In the genomic region with DNA sequence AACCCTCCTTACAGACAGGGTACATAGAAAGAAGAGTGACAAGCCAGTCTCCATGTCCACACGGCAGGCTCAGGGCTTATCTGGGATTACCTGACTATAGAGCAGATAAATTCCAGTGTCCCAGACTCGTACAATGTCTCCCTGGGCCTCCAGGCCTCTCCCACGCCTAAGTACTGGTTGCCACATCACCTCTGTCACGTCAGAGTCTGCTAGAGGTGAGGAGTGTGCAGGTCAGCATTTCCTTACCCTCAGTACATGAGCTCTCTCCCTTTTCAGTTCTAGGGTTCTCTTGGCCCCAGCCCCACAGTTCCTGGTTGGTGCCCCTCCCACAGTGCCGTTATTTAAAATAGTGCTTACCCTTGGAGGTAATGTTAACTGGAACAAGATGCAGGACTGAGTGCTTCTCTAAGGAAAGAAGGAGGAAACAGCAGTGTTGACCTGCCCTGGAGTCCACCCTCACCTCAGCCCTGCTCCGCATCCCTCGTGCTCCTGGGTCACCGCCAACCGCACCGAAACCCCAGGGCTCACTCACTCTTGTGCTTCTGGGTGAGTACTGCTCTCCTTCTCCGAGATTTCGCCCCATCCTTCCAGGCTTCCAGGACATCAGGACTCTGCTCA, we compare ENCODE assay signal across 12 mouse cellular contexts. TPM values are rescaled to one million over a fixed set of nuclear protein-coding genes. Genes with fewer than 3 reads are reported as not detected.
DNase-seq lines count a peak whose midpoint lies in the region; ATAC-seq and TF ChIP-seq lines count a peak whose summit lies in the region.
"Had no signal": no experiment of that assay in that cellular context is flagged by ENCODE, and none has a peak within 500 bp of the region (broad histone marks: within the 10 kb centered on the region; RNA-seq: fewer than 3 reads in every experiment).

No protein-coding gene starts in this region.

- no peaks in the 10 kb centered on the region for H3K9me3 ChIP-seq in forebrain, embryonic 12.5 days
- H3K9me3 ChIP-seq in forebrain, postnatal 0 days (ENCODE audit: low read length), result no peaks in the 10 kb centered on the region
- H3K9me3 ChIP-seq in liver, postnatal 0 days (ENCODE audit: low read length), result no peaks in the 10 kb centered on the region
- no peaks in the 10 kb centered on the region for H3K9me3 ChIP-seq in liver, embryonic 12.5 days (replicated peaks)
- H3K9me3 ChIP-seq in hindbrain, embryonic 16.5 days (ENCODE audit: control insufficient read depth, low read length), result no peaks in the 10 kb centered on the region
- H3K9me3 ChIP-seq in midbrain, postnatal 0 days (ENCODE audit: low read length), result no peaks in the 10 kb centered on the region

- 82% methylated on average over 12 of the region's 12 CpGs for WGBS in forebrain, embryonic 12.5 days
- 79% methylated on average over 12 of the region's 12 CpGs for WGBS in forebrain, postnatal 0 days
- 76% methylated on average over 12 of the region's 12 CpGs for WGBS in liver, postnatal 0 days (ENCODE audit: insufficient replicate concordance)
- WGBS in liver, embryonic 12.5 days (ENCODE audit: insufficient replicate concordance), result 68% methylated on average over 12 of the region's 12 CpGs
- 83% methylated on average over 12 of the region's 12 CpGs for WGBS in hindbrain, embryonic 16.5 days
- WGBS in midbrain, postnatal 0 days, result 82% methylated on average over 12 of the region's 12 CpGs

- peaks cover 17% of the 10 kb centered on the region; the same call in 1 of the 2 replicates for H3K27me3 ChIP-seq in forebrain, embryonic 12.5 days
- no peaks in the 10 kb centered on the region for H3K27me3 ChIP-seq in forebrain, postnatal 0 days (ENCODE audit: insufficient read depth, low read length)
- H3K27me3 ChIP-seq in liver, postnatal 0 days (ENCODE audit: insufficient read depth, low read length), result no peaks in the 10 kb centered on the region
- H3K27me3 ChIP-seq in liver, embryonic 12.5 days (replicated peaks), result peaks cover 3% of the 10 kb centered on the region; the same call in 1 of the 2 replicates
- no peaks in the 10 kb centered on the region for H3K27me3 ChIP-seq in hindbrain, embryonic 16.5 days (replicated peaks; ENCODE audit: control insufficient read depth, insufficient read depth, low read length)
- H3K27me3 ChIP-seq in midbrain, postnatal 0 days (ENCODE audit: insufficient read depth, low read length), result no peaks in the 10 kb centered on the region

- no peak for ATAC-seq in forebrain, embryonic 12.5 days (ENCODE audit: low FRiP score)
- no peak for ATAC-seq in forebrain, postnatal 0 days
- ATAC-seq in liver, postnatal 0 days, result no peak
- no peak for ATAC-seq in liver, embryonic 12.5 days
- no peak for ATAC-seq in hindbrain, embryonic 16.5 days
- ATAC-seq in midbrain, postnatal 0 days (ENCODE audit: low FRiP score), result no peak

- peaks cover 35% of the 10 kb centered on the region for H3K4me1 ChIP-seq in forebrain, embryonic 12.5 days
- peaks cover 14% of the 10 kb centered on the region for H3K4me1 ChIP-seq in forebrain, postnatal 0 days (ENCODE audit: insufficient read depth)
- H3K4me1 ChIP-seq in liver, postnatal 0 days (ENCODE audit: insufficient read depth), result peaks cover 40% of the 10 kb centered on the region
- peaks cover 48% of the 10 kb centered on the region for H3K4me1 ChIP-seq in liver, embryonic 12.5 days
- H3K4me1 ChIP-seq in hindbrain, embryonic 16.5 days (ENCODE audit: control insufficient read depth, insufficient read depth, low read depth, low read length), result peaks cover 33% of the 10 kb centered on the region
- H3K4me1 ChIP-seq in midbrain, postnatal 0 days (ENCODE audit: insufficient read depth, low read length), result peaks cover 11% of the 10 kb centered on the region

- H3K27ac ChIP-seq in forebrain, embryonic 12.5 days, result no peak overlapping the region
- H3K27ac ChIP-seq in forebrain, postnatal 0 days (ENCODE audit: low read depth, low read length), result no peak overlapping the region
- peak overlapping the region; percentile 22; the same call in 1 of the 2 replicates for H3K27ac ChIP-seq in liver, postnatal 0 days (ENCODE audit: low read depth)
- no peak overlapping the region for H3K27ac ChIP-seq in liver, embryonic 12.5 days
- H3K27ac ChIP-seq in hindbrain, embryonic 16.5 days (ENCODE audit: low read depth, low read length), result no peak overlapping the region
- peak overlapping the region; percentile 32; the same call in 1 of the 2 replicates for H3K27ac ChIP-seq in midbrain, postnatal 0 days (ENCODE audit: low read depth, low read length)
- H3K27ac ChIP-seq: liver, embryonic 14.5 days had no signal

- H3K4me2 ChIP-seq in forebrain, embryonic 12.5 days, result no peak overlapping the region
- no peak overlapping the region for H3K4me2 ChIP-seq in forebrain, postnatal 0 days (ENCODE audit: low read depth)
- no peak overlapping the region for H3K4me2 ChIP-seq in liver, postnatal 0 days (ENCODE audit: low read depth, low read length)
- H3K4me2 ChIP-seq in liver, embryonic 12.5 days, result no peak overlapping the region
- H3K4me2 ChIP-seq in hindbrain, embryonic 16.5 days (ENCODE audit: low read length), result no peak overlapping the region
- H3K4me2 ChIP-seq in midbrain, postnatal 0 days (ENCODE audit: low read depth, low read length, poor library complexity, severe bottlenecking), result no peak overlapping the region

- no peak overlapping the region for H3K4me3 ChIP-seq in forebrain, embryonic 12.5 days (replicated peaks)
- no peak overlapping the region for H3K4me3 ChIP-seq in forebrain, postnatal 0 days (ENCODE audit: low read depth, low read length)
- no peak overlapping the region for H3K4me3 ChIP-seq in liver, postnatal 0 days (ENCODE audit: low read depth, low read length)
- no peak overlapping the region for H3K4me3 ChIP-seq in liver, embryonic 12.5 days
- H3K4me3 ChIP-seq in hindbrain, embryonic 16.5 days (ENCODE audit: low read length), result no peak overlapping the region
- H3K4me3 ChIP-seq in midbrain, postnatal 0 days (ENCODE audit: low read depth, low read length), result no peak overlapping the region

- no peak for DNase-seq in forebrain, postnatal 0 days
- DNase-seq in liver, postnatal 0 days, result no peak
- no peak for DNase-seq in midbrain, postnatal 0 days (ENCODE audit: low spot score)
- DNase-seq in left cerebral cortex, adult 11 months (ENCODE audit: low spot score), result no peak
- DNase-seq in layer of hippocampus, adult 11-12 months (ENCODE audit: low spot score), result no peak
- DNase-seq: heart, postnatal 10 days; right cerebral cortex, postnatal 14 days; thymus, adult 2 months had no signal

- peaks cover 12% of the 10 kb centered on the region for H3K36me3 ChIP-seq in forebrain, embryonic 12.5 days (replicated peaks)
- H3K36me3 ChIP-seq in forebrain, postnatal 0 days (ENCODE audit: insufficient read depth), result no peaks in the 10 kb centered on the region
- H3K36me3 ChIP-seq in liver, postnatal 0 days (replicated peaks; ENCODE audit: insufficient read depth, low read length), result no peaks in the 10 kb centered on the region
- peaks cover 14% of the 10 kb centered on the region for H3K36me3 ChIP-seq in liver, embryonic 12.5 days
- H3K36me3 ChIP-seq in hindbrain, embryonic 16.5 days (ENCODE audit: control insufficient read depth, insufficient read depth, low read length), result no peaks in the 10 kb centered on the region
- 0 out of 2 replicates have a peak, but pooled peaks cover 2% of the 10 kb centered on the region for H3K36me3 ChIP-seq in midbrain, postnatal 0 days (ENCODE audit: insufficient read depth, low read length)

- TF ChIP-seq CTCF in forebrain, postnatal 0 days (IDR thresholded peaks at IDR 0.05; ENCODE audit: low read depth), result no peak
- no peak for TF ChIP-seq CTCF in liver, postnatal 0 days (IDR thresholded peaks at IDR 0.05; ENCODE audit: low read depth)
- TF ChIP-seq CTCF in midbrain, postnatal 0 days (IDR thresholded peaks at IDR 0.05), result no peak

- TF ChIP-seq EP300 in liver, postnatal 0 days (IDR thresholded peaks at IDR 0.05; ENCODE audit: low read depth), result no peak

- H3K9ac ChIP-seq in forebrain, embryonic 12.5 days, result 0 out of 2 replicates have a peak overlapping the region, but pooled peaks have one; percentile 12
- no peak overlapping the region for H3K9ac ChIP-seq in forebrain, postnatal 0 days
- peak overlapping the region; percentile 26; the same call in 1 of the 2 replicates for H3K9ac ChIP-seq in liver, postnatal 0 days (replicated peaks)
- no peak overlapping the region for H3K9ac ChIP-seq in liver, embryonic 12.5 days
- H3K9ac ChIP-seq in hindbrain, embryonic 16.5 days (ENCODE audit: low read depth, low read length), result 0 out of 2 replicates have a peak overlapping the region, but pooled peaks have one; percentile 0
- no peak overlapping the region for H3K9ac ChIP-seq in midbrain, postnatal 0 days (replicated peaks; ENCODE audit: low read length, poor library complexity, severe bottlenecking)
- H3K9ac ChIP-seq: liver, embryonic 14.5 days had no signal

RNA-seq across cellular contexts. Expression of gene Tnfsf13, which starts 1.3 kb away (rescaled TPM):
- polyA plus RNA-seq in forebrain, embryonic 12.5 days (2016; fragmentation: Nextera tagmentation; extraction: Ambion mirVana), result 0.26 TPM in 1 of 2 replicates, not detected in the other
- total RNA-seq in forebrain, postnatal 0 days (2014; rRNA removed), result 1.3 TPM in 1 of 2 replicates, not detected in the other
- polyA plus RNA-seq in forebrain, postnatal 0 days (2015; fragmentation: Nextera tagmentation; extraction: Ambion mirVana), result 0.48 and 0.61 TPM in 2 replicates
- polyA plus RNA-seq in liver, postnatal 0 days (2015; fragmentation: Nextera tagmentation; extraction: Ambion mirVana), result 0.46 and 0.83 TPM in 2 replicates
- 0.14 and 0.23 TPM in 2 replicates for polyA plus RNA-seq in liver, embryonic 12.5 days (2016; fragmentation: Nextera tagmentation; extraction: Ambion mirVana)
- 0.53 and 0.77 TPM in 2 replicates for polyA plus RNA-seq in hindbrain, embryonic 16.5 days (2015; fragmentation: Nextera tagmentation; extraction: Ambion mirVana)
- total RNA-seq in midbrain, postnatal 0 days (2014; rRNA removed), result 0.27 and 0.57 TPM in 2 replicates
- polyA plus RNA-seq in midbrain, postnatal 0 days (2015; fragmentation: Nextera tagmentation; extraction: Ambion mirVana), result 0.96 and 1.1 TPM in 2 replicates

RNA-seq across cellular contexts. Expression of gene Senp3, which starts 2.4 kb away (rescaled TPM):
- 106 and 119 TPM in 2 replicates for polyA plus RNA-seq in forebrain, embryonic 12.5 days (2016; fragmentation: Nextera tagmentation; extraction: Ambion mirVana)
- total RNA-seq in forebrain, postnatal 0 days (2014; rRNA removed), result 79.2 and 82.4 TPM in 2 replicates
- 60.6 and 77.6 TPM in 2 replicates for polyA plus RNA-seq in forebrain, postnatal 0 days (2015; fragmentation: Nextera tagmentation; extraction: Ambion mirVana)
- polyA plus RNA-seq in liver, postnatal 0 days (2015; fragmentation: Nextera tagmentation; extraction: Ambion mirVana), result 14.5 and 15.2 TPM in 2 replicates
- polyA plus RNA-seq in liver, embryonic 12.5 days (2016; fragmentation: Nextera tagmentation; extraction: Ambion mirVana), result 53.8 and 56.2 TPM in 2 replicates
- polyA plus RNA-seq in hindbrain, embryonic 16.5 days (2015; fragmentation: Nextera tagmentation; extraction: Ambion mirVana), result 89.8 and 104 TPM in 2 replicates
- 81.7 and 89.2 TPM in 2 replicates for total RNA-seq in midbrain, postnatal 0 days (2014; rRNA removed)
- polyA plus RNA-seq in midbrain, postnatal 0 days (2015; fragmentation: Nextera tagmentation; extraction: Ambion mirVana), result 70.3 and 74.0 TPM in 2 replicates

RNA-seq across cellular contexts. Expression of gene Tnfsf12, which starts 11.4 kb away (rescaled TPM):
- polyA plus RNA-seq in forebrain, embryonic 12.5 days (2016; fragmentation: Nextera tagmentation; extraction: Ambion mirVana), result 1.3 and 1.6 TPM in 2 replicates
- 3.3 and 6.7 TPM in 2 replicates for total RNA-seq in forebrain, postnatal 0 days (2014; rRNA removed)
- polyA plus RNA-seq in forebrain, postnatal 0 days (2015; fragmentation: Nextera tagmentation; extraction: Ambion mirVana), result 4.3 and 7.4 TPM in 2 replicates
- polyA plus RNA-seq in liver, postnatal 0 days (2015; fragmentation: Nextera tagmentation; extraction: Ambion mirVana), result 2.8 and 3.6 TPM in 2 replicates
- polyA plus RNA-seq in liver, embryonic 12.5 days (2016; fragmentation: Nextera tagmentation; extraction: Ambion mirVana), result 3.3 and 3.6 TPM in 2 replicates
- 4.4 and 5.6 TPM in 2 replicates for polyA plus RNA-seq in hindbrain, embryonic 16.5 days (2015; fragmentation: Nextera tagmentation; extraction: Ambion mirVana)
- 4.7 and 6.2 TPM in 2 replicates for total RNA-seq in midbrain, postnatal 0 days (2014; rRNA removed)
- 4.3 and 4.5 TPM in 2 replicates for polyA plus RNA-seq in midbrain, postnatal 0 days (2015; fragmentation: Nextera tagmentation; extraction: Ambion mirVana)

RNA-seq across cellular contexts. Expression of gene Tnfsfm13, which starts 11.7 kb away (rescaled TPM):
- polyA plus RNA-seq in forebrain, embryonic 12.5 days (2016; fragmentation: Nextera tagmentation; extraction: Ambion mirVana), result 0.51 and 0.84 TPM in 2 replicates
- 0.95 and 4.4 TPM in 2 replicates for total RNA-seq in forebrain, postnatal 0 days (2014; rRNA removed)
- polyA plus RNA-seq in forebrain, postnatal 0 days (2015; fragmentation: Nextera tagmentation; extraction: Ambion mirVana), result 1.4 and 2.1 TPM in 2 replicates
- 1.1 and 1.4 TPM in 2 replicates for polyA plus RNA-seq in liver, postnatal 0 days (2015; fragmentation: Nextera tagmentation; extraction: Ambion mirVana)
- 0.72 and 0.98 TPM in 2 replicates for polyA plus RNA-seq in liver, embryonic 12.5 days (2016; fragmentation: Nextera tagmentation; extraction: Ambion mirVana)
- 1.6 and 2.0 TPM in 2 replicates for polyA plus RNA-seq in hindbrain, embryonic 16.5 days (2015; fragmentation: Nextera tagmentation; extraction: Ambion mirVana)
- 1.3 and 1.8 TPM in 2 replicates for total RNA-seq in midbrain, postnatal 0 days (2014; rRNA removed)
- 1.2 and 1.9 TPM in 2 replicates for polyA plus RNA-seq in midbrain, postnatal 0 days (2015; fragmentation: Nextera tagmentation; extraction: Ambion mirVana)

RNA-seq across cellular contexts. Expression of gene Eif4a1, which starts 12.0 kb away (rescaled TPM):
- polyA plus RNA-seq in forebrain, embryonic 12.5 days (2016; fragmentation: Nextera tagmentation; extraction: Ambion mirVana), result 694 and 751 TPM in 2 replicates
- 1,003 and 1,045 TPM in 2 replicates for total RNA-seq in forebrain, postnatal 0 days (2014; rRNA removed)
- polyA plus RNA-seq in forebrain, postnatal 0 days (2015; fragmentation: Nextera tagmentation; extraction: Ambion mirVana), result 614 and 772 TPM in 2 replicates
- polyA plus RNA-seq in liver, postnatal 0 days (2015; fragmentation: Nextera tagmentation; extraction: Ambion mirVana), result 199 and 203 TPM in 2 replicates
- 393 and 408 TPM in 2 replicates for polyA plus RNA-seq in liver, embryonic 12.5 days (2016; fragmentation: Nextera tagmentation; extraction: Ambion mirVana)
- 382 and 471 TPM in 2 replicates for polyA plus RNA-seq in hindbrain, embryonic 16.5 days (2015; fragmentation: Nextera tagmentation; extraction: Ambion mirVana)
- total RNA-seq in midbrain, postnatal 0 days (2014; rRNA removed), result 767 and 793 TPM in 2 replicates
- polyA plus RNA-seq in midbrain, postnatal 0 days (2015; fragmentation: Nextera tagmentation; extraction: Ambion mirVana), result 501 and 502 TPM in 2 replicates

Comparison
In these comparisons a context has a peak if more than half of its experiments do, and no peak if none do; other contexts are left out.
1. H3K27ac ChIP-seq: peak in liver, postnatal 0 days (single experiment) and midbrain, postnatal 0 days (single experiment); none in forebrain, embryonic 12.5 days (single experiment), forebrain, postnatal 0 days (single experiment), liver, embryonic 12.5 days (single experiment) and hindbrain, embryonic 16.5 days (single experiment).
2. H3K9ac ChIP-seq: peak in forebrain, embryonic 12.5 days (single experiment), liver, postnatal 0 days (single experiment) and hindbrain, embryonic 16.5 days (single experiment); none in forebrain, postnatal 0 days (single experiment), liver, embryonic 12.5 days (single experiment) and midbrain, postnatal 0 days (single experiment).